Mouse (Mus musculus) liver, embryonic 14.5 days (tissue): ENCODE data around the gene Fkrp. TPM values are rescaled to one million over a fixed set of nuclear protein-coding genes. Genes with fewer than 3 reads are reported as not detected.

Experiments
- ATAC-seq: fragments of 200-750 bp; cut with Nextera tagmentation; 2 replicates; pipeline ENCODE4 v1.8.0; 2017; ENCODE audit warnings: moderate number of reproducible peaks, mild to moderate bottlenecking, moderate library complexity; ENCODE audit not compliant: insufficient read depth
- DNase-seq, 3 experiments: peaks; one replicate each; pipeline ENCODE4 v3.0.0-alpha.2; 2012 to 2013; ENCODE audit warnings: low read depth in 3 of 3, low spot score in 3 of 3
- H3K27ac ChIP-seq: fragments of 300-500 bp; sonication (generic); 2 replicates; pipeline ENCODE4 v1.5.1; 2014; ENCODE audit warnings: moderate library complexity, mild to moderate bottlenecking, control low read depth, inconsistent platforms
- H3K27me3 ChIP-seq: fragments of 300-500 bp; sonication (generic); 2 replicates; pipeline ENCODE4 v1.6.1; 2014; ENCODE audit warnings: mild to moderate bottlenecking, low read length, moderate library complexity; ENCODE audit not compliant: control insufficient read depth, insufficient read depth
- H3K36me3 ChIP-seq: fragments of 300-500 bp; sonication (generic); replicated peaks from 2 replicates; pipeline ENCODE4 v1.6.1; 2014; ENCODE audit warnings: low read depth; ENCODE audit not compliant: control insufficient read depth, insufficient read depth
- H3K4me1 ChIP-seq, 2 experiments: fragments of 200-500 bp in 1 of 2; fragments of 300-500 bp in 1 of 2; sonication (generic) in 1 of 2; replicated peaks; 2 replicates each; pipeline ENCODE4 v1.6.1; 2012 to 2014; ENCODE audit warnings: antibody characterized with exemption in 1 of 2, inconsistent platforms in 1 of 2, low read length in 1 of 2; ENCODE audit not compliant: control insufficient read depth in 2 of 2, insufficient read depth in 2 of 2
- H3K4me2 ChIP-seq: fragments of 300-500 bp; sonication (generic); 2 replicates; pipeline ENCODE4 v1.6.1; 2014; ENCODE audit warnings: low read depth, mild to moderate bottlenecking, control low read depth, moderate library complexity
- H3K4me3 ChIP-seq, 2 experiments: fragments of 200-500 bp in 1 of 2; fragments of 300-500 bp in 1 of 2; sonication (generic) in 1 of 2; 2 replicates each; pipeline ENCODE4 v1.5.1; 2012 to 2014; ENCODE audit warnings: low read depth in 2 of 2, low read length in 2 of 2, mild to moderate bottlenecking in 2 of 2, control low read depth in 1 of 2, inconsistent platforms in 1 of 2, moderate library complexity in 1 of 2; ENCODE audit not compliant: insufficient read depth in 1 of 2
- H3K9ac ChIP-seq: fragments of 300-500 bp; sonication (generic); replicated peaks from 2 replicates; pipeline ENCODE4 v1.6.1; 2014; ENCODE audit warnings: mild to moderate bottlenecking, control low read depth, moderate library complexity
- H3K9me3 ChIP-seq: fragments of 300-500 bp; sonication (generic); 2 replicates; pipeline ENCODE4 v1.6.1; 2016; ENCODE audit warnings: low read length, mixed read lengths; ENCODE audit not compliant: control insufficient read depth
- CTCF ChIP-seq: IDR thresholded peaks from 2 replicates; pipeline ENCODE4 v1.5.1; 2016; ENCODE audit warnings: antibody characterized with exemption, low read depth, control low read depth
- EP300 ChIP-seq: IDR thresholded peaks from 2 replicates; pipeline ENCODE4 v1.6.1; 2016; ENCODE audit warnings: antibody characterized with exemption, low read depth
- WGBS: fragments of 180-500 bp; shearing (Covaris S2); extraction: QIAGEN DNeasy Blood & Tissue Kit; methylation state at CpG from one replicate; pipeline ENCODE4 v1.1.7; 2014; ENCODE audit not compliant: insufficient replicate concordance; 5-methylcytosine and 5-hydroxymethylcytosine counted together
- polyA plus RNA-seq, 2 experiments: library from polyadenylated mRNA; depleted of rRNA in 1 of 2; stranded (reverse) in 1 of 2; unstranded in 1 of 2; fragments of >200 nt; fragmentation: Nextera tagmentation in 1 of 2; extraction: Ambion mirVana in 1 of 2; gene quantifications; 2 replicates each; pipeline versions ENCODE4 v1.2.1 to v1.2.3; 2012 to 2014

Fkrp gene
- polyA plus RNA-seq, 2 experiments: 5.6 to 7.2 TPM

GRCm38 (mm10) chr7:16848579-16848978 is 32.0 kb upstream of the Fkrp start:
- H3K9me3 ChIP-seq: no peaks in the 10 kb centered on the region

GRCm38 (mm10) chr7:16847507-16847906 is 31.0 kb upstream of the Fkrp start:
- H3K4me3 ChIP-seq: no peak overlapping the region
- 84% methylated on average over 19 of the region's 19 CpGs for WGBS
- H3K27me3 ChIP-seq: no peaks in the 10 kb centered on the region
- no peaks in the 10 kb centered on the region for H3K9me3 ChIP-seq
- no peak for TF ChIP-seq EP300
- TF ChIP-seq CTCF: no peak
- H3K36me3 ChIP-seq: no peaks in the 10 kb centered on the region
- H3K4me1 ChIP-seq: peaks cover 11 to 17% of the 10 kb centered on the region in 2 experiments
- H3K9ac ChIP-seq: no peak overlapping the region
- DNase-seq (no peak), ATAC-seq (no peak)
- no peak overlapping the region for H3K4me2 ChIP-seq
- H3K27ac ChIP-seq: no peak overlapping the region

More at GRCm38 (mm10) chr7:16848579-16848978, 32.0 kb upstream of the Fkrp start:
- Histone ChIP-seq H3K4me1 (peaks cover 11 to 17% of the 10 kb centered on the region in 2 experiments), H3K36me3 (no peaks in the 10 kb centered on the region), H3K27me3 (no peaks in the 10 kb centered on the region), H3K4me3 (no peak overlapping the region), H3K27ac (no peak overlapping the region), H3K9ac (no peak overlapping the region), H3K4me2 (no peak overlapping the region)
- DNase-seq (no peak), ATAC-seq (no peak)
- TF ChIP-seq EP300: no peak
- TF ChIP-seq CTCF: peak; percentile 83
- 37% methylated on average over 17 of the region's 17 CpGs for WGBS

GRCm38 (mm10) chr7:16846775-16847174 is 30.2 kb upstream of the Fkrp start:
- no peaks in the 10 kb centered on the region for H3K9me3 ChIP-seq
- H3K4me3 ChIP-seq: no peak overlapping the region
- peaks cover 16 to 17% of the 10 kb centered on the region in 2 experiments for H3K4me1 ChIP-seq
- ATAC-seq (no peak), DNase-seq (no peak)
- TF ChIP-seq EP300 (no peak), CTCF (no peak)
- H3K36me3 ChIP-seq: no peaks in the 10 kb centered on the region
- no peak overlapping the region for H3K9ac ChIP-seq
- no peaks in the 10 kb centered on the region for H3K27me3 ChIP-seq
- 79% methylated on average over 5 of the region's 5 CpGs for WGBS
- H3K4me2 ChIP-seq: no peak overlapping the region
- no peak overlapping the region for H3K27ac ChIP-seq

GRCm38 (mm10) chr7:16845820-16846167 is 29.3 kb upstream of the Fkrp start:
- H3K27me3 ChIP-seq: no peaks in the 10 kb centered on the region
- H3K27ac ChIP-seq: no peak overlapping the region
- peak overlapping the region; percentile 84 for H3K4me2 ChIP-seq
- H3K9me3 ChIP-seq: no peaks in the 10 kb centered on the region
- H3K4me1 ChIP-seq: peaks cover 16 to 17% of the 10 kb centered on the region in 2 experiments
- H3K9ac ChIP-seq: peak overlapping the region; percentile 80
- WGBS: 25% methylated on average over 10 of the region's 10 CpGs
- peak overlapping the region; percentile 58 to 68 for H3K4me3 ChIP-seq
- no peak for ATAC-seq
- no peaks in the 10 kb centered on the region for H3K36me3 ChIP-seq
- no peak for DNase-seq
- TF ChIP-seq CTCF (no peak), EP300 (no peak)

GRCm38 (mm10) chr7:16845072-16845819 is 28.7 kb upstream of the Fkrp start:
- Histone ChIP-seq H3K36me3 (0 out of 2 replicates have a peak, but pooled peaks cover under 1% of the 10 kb centered on the region), H3K9ac (peak overlapping the region; percentile 80), H3K27ac (no peak overlapping the region; the same call in 1 of the 2 replicates), H3K9me3 (no peaks in the 10 kb centered on the region), H3K4me3 (peak overlapping the region; percentile 58 to 68), H3K27me3 (no peaks in the 10 kb centered on the region), H3K4me1 (peaks cover 16 to 17% of the 10 kb centered on the region in 2 experiments), H3K4me2 (peak overlapping the region; percentile 84)
- ATAC-seq: no peak
- WGBS: 8% methylated on average over 14 of the region's 14 CpGs
- TF ChIP-seq CTCF (no peak), EP300 (no peak)
- no peak for DNase-seq
